Mouse (Mus musculus) cerebellum, adult 18-20 months (tissue): Measurements from ENCODE around the gene Crb1.
"Not testable (repeated sequence)": the region's sequence is repeated elsewhere in the genome, so short reads cannot be mapped to it uniquely, and the experiment has no call there.

Experiments
- DNase-seq, 2 experiments: peaks; one replicate each; pipeline ENCODE4 v3.0.0; 2021

Crb1 gene

GRCm38 (mm10) chr1:139376638-139377286 is at the start of gene Crb1:
Crb1 (minus strand) TSS chr1:139377100.
- DNase-seq, result no peak

DNA sequence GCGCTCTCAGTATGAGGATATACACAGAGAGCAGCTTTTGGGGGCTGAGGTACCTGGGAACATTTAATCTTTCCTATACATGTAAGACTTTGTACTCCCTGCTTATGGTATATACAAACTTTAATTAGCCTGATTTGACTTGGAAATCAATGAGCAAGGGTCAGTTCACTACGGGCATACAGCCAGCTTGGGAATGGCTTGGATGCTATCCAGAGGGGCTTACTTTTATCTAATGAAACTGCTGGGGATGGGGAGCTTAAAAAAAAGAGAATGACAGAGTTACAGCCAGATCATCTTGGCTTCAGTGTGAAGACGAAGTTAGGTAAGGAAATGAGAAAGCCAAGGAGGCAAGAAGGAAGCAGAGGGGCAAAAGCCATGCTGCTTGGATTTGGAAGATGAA is 48.1 kb upstream of the Crb1 start:
- DNase-seq, result no peak

DNA sequence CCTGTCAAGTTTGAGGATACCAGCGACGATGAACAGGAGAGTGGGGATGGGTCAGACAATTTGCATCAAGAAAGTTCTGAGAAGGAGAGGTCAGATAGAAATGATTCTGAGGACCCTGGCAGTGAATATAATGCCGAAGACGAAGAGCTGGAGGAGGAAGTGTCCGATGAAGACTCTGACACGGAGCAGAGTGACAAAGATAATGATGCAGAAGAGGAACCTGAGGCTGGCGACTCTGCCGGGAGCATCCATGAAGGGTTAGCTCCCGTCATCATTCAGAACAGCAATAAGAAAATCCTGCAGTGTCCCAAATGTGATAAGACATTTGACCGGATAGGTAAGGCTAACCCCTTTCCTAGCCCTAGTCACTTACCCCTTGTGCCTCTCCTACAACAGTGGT is 47.0 kb upstream of the Crb1 start:
- DNase-seq, result no peak

- peak; percentile 9 to 17 for DNase-seq
Measured at GRCm38 (mm10) chr1:139422941-139423340, 46.0 kb upstream of the Crb1 start.

GRCm38 (mm10) chr1:139421875-139422791 is 45.2 kb upstream of the Crb1 start, which contains the start of gene Zbtb41:
Zbtb41 (plus strand) TSS chr1:139422288.
- peak; percentile 84 to 94 for DNase-seq

GRCm38 (mm10) chr1:139421521-139421874 is 44.6 kb upstream of the Crb1 start:
- no peak for DNase-seq

- no peak for DNase-seq
Measured at GRCm38 (mm10) chr1:139413465-139413864, 36.6 kb upstream of the Crb1 start.

GRCm38 (mm10) chr1:139412365-139412764 is 35.5 kb upstream of the Crb1 start:
- not testable (repeated sequence) for DNase-seq

GRCm38 (mm10) chr1:139407701-139408100 is 30.8 kb upstream of the Crb1 start:
- no peak for DNase-seq

- DNase-seq, result no peak
Measured at GRCm38 (mm10) chr1:139405766-139406165, 28.9 kb upstream of the Crb1 start.

DNA sequence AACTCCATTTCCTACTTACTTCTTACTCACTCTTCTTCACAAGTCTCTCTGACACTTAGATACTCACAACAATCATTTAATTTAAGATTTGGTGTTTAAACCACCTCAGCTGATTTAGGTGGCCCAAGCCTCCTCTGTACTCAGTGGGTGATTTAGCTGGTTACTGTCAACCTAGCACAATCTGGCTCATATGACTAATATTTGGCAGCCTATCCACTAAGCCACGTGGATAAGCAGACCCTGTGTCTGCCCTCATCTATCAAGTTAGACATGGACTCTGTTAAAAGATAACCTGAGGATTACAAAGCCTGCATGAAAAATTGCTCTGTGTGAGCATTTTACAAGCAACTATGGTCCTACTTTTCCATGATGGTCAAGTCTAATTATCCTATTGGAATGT is 19.7 kb upstream of the Crb1 start:
- DNase-seq, result no peak

- no peak for DNase-seq
Measured at GRCm38 (mm10) chr1:139391747-139392146, 14.8 kb upstream of the Crb1 start.

DNA sequence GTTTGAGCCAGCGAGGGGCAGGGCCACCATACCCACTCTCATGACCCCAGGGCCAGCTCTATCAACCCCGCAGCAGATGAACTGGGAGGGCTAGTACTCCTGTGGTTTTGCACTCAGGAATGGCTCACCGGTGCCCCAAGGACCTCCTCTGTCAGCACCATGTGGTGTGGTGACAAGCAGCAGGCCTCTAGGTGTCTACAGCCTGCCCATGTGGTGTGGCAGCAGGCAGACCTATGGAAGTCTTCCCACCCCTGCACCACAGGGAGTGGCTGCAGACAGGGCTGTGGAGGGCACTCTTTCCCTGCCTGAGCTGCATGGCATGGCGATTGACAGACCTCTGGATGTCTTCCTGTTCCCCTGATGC is 2.7 kb upstream of the Crb1 start:
- DNase-seq, result no peak

DNA sequence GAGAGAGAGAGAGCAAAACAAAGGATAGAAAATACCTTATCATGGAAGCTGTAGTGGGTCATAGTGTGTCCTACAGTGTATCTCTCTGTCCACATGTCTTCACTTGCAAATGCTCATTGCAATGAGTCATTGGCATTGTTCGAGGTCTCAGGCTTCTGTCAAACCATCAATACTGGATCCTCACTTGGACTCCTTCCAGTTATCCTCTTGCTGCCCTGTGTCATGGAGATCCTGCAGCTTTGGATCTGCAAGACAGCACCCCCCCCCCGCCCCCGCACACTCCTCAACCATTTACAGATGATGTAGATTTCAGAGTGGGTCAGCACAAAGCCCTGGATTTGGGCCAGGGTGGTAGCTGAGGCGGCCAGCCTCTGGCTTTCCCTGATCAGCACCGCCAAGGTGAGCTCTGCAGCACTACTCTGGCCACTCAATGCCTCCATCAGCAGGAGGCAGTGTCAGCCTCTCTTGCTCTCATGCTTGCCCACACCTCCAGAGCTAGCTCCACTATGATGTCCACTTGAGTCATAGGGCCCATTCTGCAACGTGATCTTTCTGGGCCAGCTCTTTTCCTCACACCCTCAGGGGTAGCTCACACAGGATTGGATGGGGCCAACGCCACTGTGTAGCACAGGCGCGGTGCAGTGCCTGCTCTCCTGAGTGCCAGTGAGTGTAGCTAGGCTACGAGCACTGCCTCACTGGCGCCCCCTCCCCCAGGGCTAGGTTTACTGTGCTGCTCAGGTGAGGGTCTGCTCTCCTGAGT is 2.1 kb upstream of the Crb1 start:
- no peak for DNase-seq

- no peak for DNase-seq
Measured at GRCm38 (mm10) chr1:139375900-139376299, 1.0 kb downstream of the Crb1 start.

GRCm38 (mm10) chr1:139371341-139371740 is 5.6 kb downstream of the Crb1 start:
- no peak for DNase-seq

GRCm38 (mm10) chr1:139348566-139348965 is 28.3 kb downstream of the Crb1 start:
- DNase-seq, result no peak

- no peak for DNase-seq
Measured at GRCm38 (mm10) chr1:139346602-139347371, 30.1 kb downstream of the Crb1 start.

GRCm38 (mm10) chr1:139346030-139346601 is 30.8 kb downstream of the Crb1 start:
- DNase-seq, result no peak

GRCm38 (mm10) chr1:139340178-139340859 is 36.6 kb downstream of the Crb1 start:
- DNase-seq, result no peak

DNA sequence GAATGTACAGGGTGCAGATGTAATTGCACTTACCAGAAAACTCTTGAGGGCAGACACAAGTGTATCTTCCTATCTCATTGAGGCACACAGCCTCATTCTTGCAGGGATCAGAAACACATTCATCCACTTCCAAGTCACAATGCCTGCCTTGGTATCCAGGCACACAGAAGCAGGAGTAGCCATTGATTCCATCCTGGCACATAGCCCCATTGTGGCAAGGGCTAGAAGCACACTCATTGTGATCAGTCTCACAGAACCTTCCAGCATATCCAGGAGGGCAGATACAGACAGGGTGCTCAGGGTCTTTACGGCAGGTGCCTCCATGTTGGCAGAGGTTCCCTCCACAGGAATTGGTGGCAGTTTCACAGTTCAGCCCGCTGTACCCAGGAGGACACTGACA is 39.9 kb downstream of the Crb1 start:
- no peak for DNase-seq

GRCm38 (mm10) chr1:139328811-139329210 is 48.1 kb downstream of the Crb1 start:
- DNase-seq, result no peak
